ENCODE assay signal across 16 mouse cellular contexts in genomic region chr8:10707122-10707521, GRCm38 (mm10).
"Had no signal": no experiment of that assay in that cellular context is flagged by ENCODE, and none has a peak within 500 bp of the region (broad histone marks: within the 10 kb centered on the region; RNA-seq: fewer than 3 reads in every experiment).

No protein-coding gene starts in this region.

- H3K9me3 ChIP-seq: neural tube, embryonic 13.5 days; neural tube, embryonic 15.5 days; stomach, embryonic 15.5 days had no signal

- H3K27me3 ChIP-seq: neural tube, embryonic 13.5 days; neural tube, embryonic 15.5 days; stomach, embryonic 15.5 days had no signal

- H3K27ac ChIP-seq: neural tube, embryonic 13.5 days; neural tube, embryonic 15.5 days; stomach, embryonic 15.5 days; stomach, postnatal 0 days had no signal

- H3K36me3 ChIP-seq: neural tube, embryonic 13.5 days; neural tube, embryonic 15.5 days; stomach, embryonic 15.5 days had no signal

- H3K4me3 ChIP-seq: neural tube, embryonic 13.5 days; neural tube, embryonic 15.5 days; stomach, embryonic 15.5 days had no signal

- H3K4me2 ChIP-seq: neural tube, embryonic 13.5 days; neural tube, embryonic 15.5 days; stomach, embryonic 15.5 days had no signal

- DNase-seq: retina, postnatal 1 day; right cerebral cortex, adult 18-20 months; right cerebral cortex, postnatal 14 days; right cerebral cortex, postnatal 25 days; right cerebral cortex, postnatal 4 days; spleen, adult 18-20 months; thymus, adult 18-20 months; thymus, adult 2 months; thymus, postnatal 14 days; thymus, postnatal 25 days; thymus, postnatal 36 days; thymus, postnatal 4 days had no signal

- H3K9ac ChIP-seq: neural tube, embryonic 13.5 days; neural tube, embryonic 15.5 days; stomach, embryonic 15.5 days had no signal

- H3K4me1 ChIP-seq: stomach, embryonic 15.5 days had no signal
